Mouse (Mus musculus): Measurements from ENCODE around the gene Ticam1.

The Ticam1 gene

DNA sequence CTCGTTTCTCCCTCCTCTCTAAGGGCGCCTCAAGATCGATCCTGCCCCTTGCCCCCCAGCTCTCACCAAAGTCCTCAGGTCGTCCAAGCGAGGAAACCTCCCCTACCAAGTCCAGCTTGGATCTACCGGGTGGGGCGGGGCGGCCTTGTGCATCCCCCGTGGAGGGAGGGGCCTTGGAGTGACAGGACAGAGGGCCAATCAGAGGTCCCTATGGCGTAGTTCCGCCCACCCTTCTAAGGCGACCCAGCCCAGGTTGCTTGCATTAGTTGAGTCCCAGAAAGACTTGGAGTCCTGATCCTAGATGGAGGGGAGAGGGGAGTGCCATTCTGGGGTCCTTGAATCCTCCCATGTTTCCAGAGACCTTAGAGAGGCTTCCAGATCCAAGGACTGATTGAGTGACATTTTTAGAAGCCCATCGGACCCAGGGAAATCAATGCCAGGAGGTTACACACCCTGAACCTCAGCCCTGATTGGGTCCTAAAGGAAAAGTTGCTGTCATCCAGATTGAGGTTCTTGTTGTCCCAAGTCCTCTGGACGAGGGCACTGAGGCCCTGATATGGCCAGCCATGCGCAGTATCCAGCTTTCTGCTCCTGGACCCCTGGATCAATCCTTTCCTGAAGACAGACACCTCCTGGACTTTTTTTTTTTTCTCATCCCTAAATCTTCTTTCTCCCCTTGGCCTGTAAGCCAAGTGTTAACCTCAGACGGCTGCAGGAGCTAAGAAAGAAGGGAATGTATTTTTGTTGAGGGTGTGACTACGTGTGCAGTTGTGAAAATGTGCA, 14.0 kb upstream of the Ticam1 start:
- WGBS, result 23% methylated on average over 17 of the region's 17 CpGs

GRCm38 (mm10) chr17:56289371-56290331, 13.1 kb upstream of the Ticam1 start:
- WGBS, result 49% methylated on average over 23 of the region's 23 CpGs

- 79% methylated on average over 3 of the region's 3 CpGs for WGBS
Measured at GRCm38 (mm10) chr17:56288866-56289265, 12.3 kb upstream of the Ticam1 start.

GRCm38 (mm10) chr17:56287830-56288229, 11.2 kb upstream of the Ticam1 start:
- 78% methylated on average over 3 of the region's 3 CpGs for WGBS

- WGBS, result 95% methylated on average over 11 of the region's 11 CpGs
Measured at GRCm38 (mm10) chr17:56285995-56286394, 9.4 kb upstream of the Ticam1 start.

DNA sequence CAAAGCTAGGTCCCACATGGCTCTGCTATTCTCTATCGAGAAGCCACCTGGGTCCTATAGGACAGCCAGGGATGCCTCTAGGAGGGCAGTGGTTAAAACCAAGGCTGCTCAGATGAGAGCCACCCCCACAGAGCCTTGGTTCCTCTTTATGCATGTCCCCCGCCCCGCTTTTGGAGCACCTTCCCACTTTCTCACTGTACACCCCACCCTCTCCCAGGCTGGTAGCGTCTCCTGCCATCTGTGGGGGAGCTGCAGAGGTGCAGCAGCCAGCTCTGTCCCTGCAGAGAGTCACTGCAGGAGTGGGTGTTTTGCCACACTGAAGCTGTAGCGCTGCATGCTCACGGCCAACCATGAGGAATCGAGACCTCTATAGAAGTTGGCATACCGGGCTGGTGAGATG, 6.7 kb upstream of the Ticam1 start:
- 49% methylated on average over 8 of the region's 8 CpGs for WGBS

DNA sequence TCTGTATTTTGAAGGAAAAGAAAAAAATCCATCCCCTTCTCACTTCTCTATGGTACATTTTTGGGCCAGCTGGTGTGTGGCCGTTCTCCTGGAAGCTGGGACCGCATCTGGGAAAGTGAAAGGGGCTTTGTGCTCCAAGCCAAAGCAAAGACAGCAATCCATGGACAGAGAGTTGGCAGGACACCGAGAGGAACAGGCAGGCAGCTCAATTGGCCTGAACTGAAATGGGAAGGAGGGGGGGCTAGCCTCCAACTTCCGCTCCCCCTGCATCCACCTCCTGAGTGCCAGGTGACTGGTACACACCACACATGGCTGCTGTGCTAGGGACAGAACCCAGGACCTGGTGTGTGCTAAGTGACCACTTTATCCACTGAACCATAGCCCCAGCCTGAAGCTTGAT, 6.2 kb upstream of the Ticam1 start:
- WGBS, result 41% methylated on average over 4 of the region's 4 CpGs

- WGBS, result 87% methylated on average over 12 of the region's 12 CpGs
Measured at GRCm38 (mm10) chr17:56281193-56281592, 4.6 kb upstream of the Ticam1 start.

DNA sequence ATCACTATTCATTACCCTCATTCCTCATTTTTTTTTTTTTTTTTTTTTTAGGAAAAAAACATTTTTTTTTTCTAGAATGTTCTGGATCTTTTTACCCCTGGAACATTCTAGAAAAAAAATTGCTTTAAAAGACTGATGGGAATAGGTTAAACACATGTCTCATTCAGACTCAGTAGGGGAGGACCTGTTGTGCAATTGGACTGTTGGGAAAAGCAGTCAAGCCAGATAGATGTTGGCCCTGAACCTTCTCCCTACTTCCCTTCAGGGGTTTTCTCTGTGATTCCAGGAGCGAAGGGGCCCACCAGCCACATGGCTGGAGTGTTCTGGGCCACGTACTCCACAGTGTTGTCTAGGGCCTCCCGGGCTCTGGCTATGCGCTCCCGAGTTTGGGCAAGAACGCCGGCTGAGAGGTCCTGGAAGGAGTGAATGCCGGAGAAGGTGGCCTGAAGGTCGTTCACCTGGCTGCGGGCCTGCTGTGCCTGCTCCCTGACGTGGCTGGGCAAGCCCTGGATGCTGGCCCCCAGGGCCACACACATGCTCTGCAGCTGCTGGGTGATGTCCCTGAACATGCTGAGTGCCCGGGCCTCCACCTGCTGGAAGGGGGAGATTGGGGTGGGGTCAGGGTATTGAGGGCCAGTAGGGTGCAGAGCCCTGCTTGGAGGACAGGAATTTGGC, 3.0 kb upstream of the Ticam1 start:
- 91% methylated on average over 12 of the region's 12 CpGs for WGBS

- 92% methylated on average over 5 of the region's 5 CpGs for WGBS
Measured at GRCm38 (mm10) chr17:56278340-56278739, 1.8 kb upstream of the Ticam1 start.

- WGBS, result 48% methylated on average over 2 of the region's 2 CpGs
Measured at GRCm38 (mm10) chr17:56277567-56277893, 944 bp upstream of the Ticam1 start.

- 16% methylated on average over 5 of the region's 5 CpGs for WGBS
Measured at GRCm38 (mm10) chr17:56275842-56276480, 625 bp downstream of the Ticam1 start.

- 91% methylated on average over 5 of the region's 5 CpGs for WGBS
Measured at GRCm38 (mm10) chr17:56273986-56274385, 2.6 kb downstream of the Ticam1 start.

- 79% methylated on average over 7 of the region's 7 CpGs for WGBS
Measured at GRCm38 (mm10) chr17:56273482-56273881, 3.1 kb downstream of the Ticam1 start.

DNA sequence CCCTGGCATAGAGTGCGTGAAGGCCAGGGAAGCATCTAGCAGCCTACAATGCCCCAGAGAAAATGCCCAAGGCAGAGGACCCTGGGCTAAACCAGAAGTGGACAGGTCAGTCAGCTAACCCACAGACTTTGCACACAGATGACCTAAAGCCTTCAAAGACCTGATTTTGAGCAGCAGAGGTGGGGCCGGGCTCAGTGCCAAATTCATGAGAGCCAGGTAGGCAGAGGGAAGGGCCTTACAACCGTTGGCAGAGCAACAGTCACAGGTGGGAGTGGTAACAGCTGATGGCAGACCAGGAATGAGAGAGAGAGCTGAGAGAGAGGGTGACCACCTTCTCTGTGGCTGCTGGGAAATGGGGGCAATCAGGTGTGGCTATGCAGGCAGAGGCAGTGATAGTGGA, 3.9 kb downstream of the Ticam1 start:
- WGBS, result 74% methylated on average over 3 of the region's 3 CpGs

- 68% methylated on average over 12 of the region's 12 CpGs for WGBS
Measured at GRCm38 (mm10) chr17:56271609-56272253, 4.9 kb downstream of the Ticam1 start.

- WGBS, result 73% methylated on average over 3 of the region's 3 CpGs
Measured at GRCm38 (mm10) chr17:56269741-56270140, 6.8 kb downstream of the Ticam1 start.

- 15% methylated on average over 12 of the region's 12 CpGs for WGBS
Measured at GRCm38 (mm10) chr17:56269153-56269630, 7.4 kb downstream of the Ticam1 start.

DNA sequence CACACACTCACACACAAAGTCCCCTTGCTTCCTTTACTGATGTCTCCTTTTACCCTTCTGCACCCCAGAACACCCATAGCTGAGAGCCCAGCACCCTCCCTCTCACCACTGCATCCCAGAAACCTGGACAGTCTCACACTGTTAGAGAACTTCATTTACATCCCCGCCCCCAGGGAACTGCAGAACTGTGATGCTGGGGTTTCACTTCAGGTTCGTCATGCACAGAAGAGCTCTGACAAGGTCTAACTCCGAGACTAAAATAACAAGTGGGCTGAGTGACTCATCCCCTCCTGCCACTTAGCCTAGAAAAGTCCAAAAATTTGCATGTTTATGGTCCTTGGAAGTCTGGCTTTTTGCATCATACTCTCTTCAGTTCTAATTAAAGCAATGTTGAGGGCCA, 10.3 kb downstream of the Ticam1 start:
- WGBS, result 22% methylated on average over 3 of the region's 3 CpGs

- 53% methylated on average over 3 of the region's 3 CpGs for WGBS
Measured at GRCm38 (mm10) chr17:56265869-56266268, 10.7 kb downstream of the Ticam1 start.

DNA sequence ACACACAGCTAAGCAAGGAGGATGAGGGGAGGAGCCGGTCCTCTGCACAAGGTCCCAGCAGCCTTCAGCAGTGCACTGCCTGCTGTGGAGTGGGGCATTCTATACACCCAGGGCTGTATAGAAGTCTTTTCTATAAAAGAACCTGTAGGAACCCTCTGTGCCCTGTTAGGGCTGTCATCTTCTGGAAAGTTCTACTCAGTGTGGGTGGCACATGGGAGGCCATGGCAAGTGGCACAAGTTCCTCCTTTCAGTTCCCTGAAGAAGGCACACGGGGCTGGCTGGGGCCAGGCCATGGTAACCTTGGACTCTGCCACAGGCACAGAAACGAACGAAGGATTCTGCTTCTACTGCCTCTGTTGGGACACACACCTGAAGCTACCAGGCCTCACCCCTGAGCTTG, 11.6 kb downstream of the Ticam1 start:
- WGBS, result 85% methylated on average over 4 of the region's 4 CpGs
